Mouse (Mus musculus): Measurements from ENCODE around the gene Myadml2. TPM values are rescaled to one million over a fixed set of nuclear protein-coding genes. Genes with fewer than 3 reads are reported as not detected.

Myadml2 gene
- total and polyA plus RNA-seq, 3 experiments, result not detected

GRCm38 (mm10) chr11:120608241-120609034, 39.5 kb downstream of the Myadml2 start, which contains the start of gene Npb:
Npb (plus strand) TSS chr11:120608477.
- no peaks in the 10 kb centered on the region for H3K4me1 ChIP-seq (ENCODE audit: control insufficient read depth in 1 of 2, insufficient read depth in 2 of 2, low read length in 2 of 2)
- no peaks in the 10 kb centered on the region for H3K79me2 ChIP-seq (ENCODE audit: control insufficient read depth, insufficient read depth, low read length, poor library complexity)
- H3K4me3 ChIP-seq (ENCODE audit: control insufficient read depth in 1 of 2, insufficient read depth in 1 of 2, low read depth in 2 of 2, low read length in 2 of 2), result no peak within 1 kb of the TSS

GRCm38 (mm10) chr11:120606764-120607163, 41.2 kb downstream of the Myadml2 start:
- Histone ChIP-seq H3K79me2 (ENCODE audit: control insufficient read depth, insufficient read depth, low read length, poor library complexity) (no peaks in the 10 kb centered on the region), H3K4me3 (ENCODE audit: control insufficient read depth in 1 of 2, insufficient read depth in 1 of 2, low read depth in 2 of 2, low read length in 2 of 2) (no peak overlapping the region), H3K9me3 (replicated peaks; ENCODE audit: insufficient read depth, low read length) (no peaks in the 10 kb centered on the region), H3K9ac (ENCODE audit: control insufficient read depth, low read depth, low read length, poor library complexity, severe bottlenecking) (no peak overlapping the region), H3K27ac (ENCODE audit: control insufficient read depth, low read depth, low read length) (no peak overlapping the region), H3K36me3 (ENCODE audit: control insufficient read depth in 1 of 2, insufficient read depth in 2 of 2, low read length in 2 of 2) (peaks cover 0 to 8% of the 10 kb centered on the region in 2 experiments; a peak in 3 of 4 replicates), H3K4me1 (ENCODE audit: control insufficient read depth in 1 of 2, insufficient read depth in 2 of 2, low read length in 2 of 2) (no peaks in the 10 kb centered on the region), H3K27me3 (ENCODE audit: control insufficient read depth in 1 of 2, insufficient read depth in 2 of 2, low read length in 2 of 2) (no peaks in the 10 kb centered on the region)
- TF ChIP-seq MAZ (IDR thresholded peaks at IDR 0.05; ENCODE audit: low read depth, low read length), result no peak
- TF ChIP-seq USF2 (IDR thresholded peaks at IDR 0.05; ENCODE audit: borderline replicate concordance in 1 of 2, insufficient read depth in 1 of 2, low read depth in 1 of 2, low read length in 2 of 2), result no peak
- no peak for TF ChIP-seq USF1 (IDR thresholded peaks at IDR 0.05; ENCODE audit: low read depth, low read length)
- TF ChIP-seq ZC3H11A (IDR thresholded peaks at IDR 0.05; ENCODE audit: low read depth, low read length), result no peak
- no peak for TF ChIP-seq POLR2A (IDR thresholded peaks at IDR 0.05; ENCODE audit: control insufficient read depth in 1 of 2, insufficient read depth in 1 of 2, low read depth in 1 of 2, low read length in 2 of 2, poor library complexity in 1 of 2)
- no peak for TF ChIP-seq JUND (IDR thresholded peaks at IDR 0.05; ENCODE audit: low read depth, low read length)
- no peak for TF ChIP-seq SMC3 (IDR thresholded peaks at IDR 0.05; ENCODE audit: low read depth, low read length)
- TF ChIP-seq CTCF (IDR thresholded peaks at IDR 0.05 in 2 of 3, conservative IDR thresholded peaks at IDR 0.05 in 1 of 3; ENCODE audit: control insufficient read depth in 1 of 3, insufficient read depth in 1 of 3, low read depth in 2 of 3, low read length in 3 of 3, poor library complexity in 1 of 3, severe bottlenecking in 1 of 3), result no peak
- TF ChIP-seq NRF1 (IDR thresholded peaks at IDR 0.05; ENCODE audit: insufficient read depth, low read depth, low read length, poor library complexity, severe bottlenecking), result no peak
- no peak for TF ChIP-seq RCOR1 (IDR thresholded peaks at IDR 0.05; ENCODE audit: low read depth, low read length)
- no peak for DNase-seq (ENCODE audit: low read depth, low spot score)

More at GRCm38 (mm10) chr11:120608241-120609034, 39.5 kb downstream of the Myadml2 start, which contains the start of gene Npb:
- TF ChIP-seq MAFK (IDR thresholded peaks at IDR 0.05; ENCODE audit: borderline replicate concordance, low read depth, low read length), result no peak
- 0 out of 2 replicates have a peak, but pooled peaks have one; percentile 4 for TF ChIP-seq ZMIZ1 (IDR thresholded peaks at IDR 0.05; ENCODE audit: low read depth, low read length)
- no peak for TF ChIP-seq MAZ (IDR thresholded peaks at IDR 0.05; ENCODE audit: low read depth, low read length)
- no peak for TF ChIP-seq TAL1 (IDR thresholded peaks at IDR 0.05; ENCODE audit: low read length)
- peaks cover 0 to 4% of the 10 kb centered on the region in 2 experiments; a peak in 2 of 4 replicates for H3K36me3 ChIP-seq (ENCODE audit: control insufficient read depth in 1 of 2, insufficient read depth in 2 of 2, low read length in 2 of 2)
- no peaks in the 10 kb centered on the region for H3K27me3 ChIP-seq (ENCODE audit: control insufficient read depth in 1 of 2, insufficient read depth in 2 of 2, low read length in 2 of 2)
- DNase-seq (ENCODE audit: low read depth, low spot score), result no peak
- H3K27ac ChIP-seq (ENCODE audit: control insufficient read depth, low read depth, low read length), result no peak within 1 kb of the TSS
- H3K9me3 ChIP-seq (replicated peaks; ENCODE audit: insufficient read depth, low read length), result no peaks in the 10 kb centered on the region
- H3K9ac ChIP-seq (ENCODE audit: control insufficient read depth, low read depth, low read length, poor library complexity, severe bottlenecking), result no peak within 1 kb of the TSS

Measured in MEL (cell line).